Mouse (Mus musculus) kidney, adult 2 months (tissue): ENCODE measurements at regions not wholly inside any gene's neighbourhood (a gene's known extent, or its start where the extent isn't known, plus 50 kb on each side); places are given as distances from the start of the nearest gene placed in this dataset.

Source experiments
- CTCF ChIP-seq: fragments of 200-500 bp; conservative IDR thresholded peaks from 2 replicates; pipeline ENCODE4 v1.5.1; 2011; ENCODE audit warnings: low read depth, mild to moderate bottlenecking, control low read depth, low read length, moderate library complexity, mixed read lengths; ENCODE audit not compliant: insufficient read depth, insufficient read length
- POLR2A ChIP-seq: fragments of 200-500 bp; IDR thresholded peaks from one replicate; pipeline ENCODE4 v1.6.1; 2011; ENCODE audit warnings: low read depth, low read length, control low read depth

- no peak for TF ChIP-seq CTCF
- TF ChIP-seq POLR2A = no peak
These were observed 185.9 kb upstream of the Zdhhc25 start for GRCm38 (mm10) chr15:88414206-88414605.
